Mouse (Mus musculus) ovary, postnatal 36 days (tissue): ENCODE data around the gene Ggt5.

ENCODE experiments used
- DNase-seq: peaks from one replicate; pipeline ENCODE4 v3.0.0; 2022; ENCODE audit warnings: low spot score, mixed read lengths

The Ggt5 gene

GRCm38 (mm10) chr10:75625920-75626319 is 36.8 kb downstream of the Ggt5 start:
- no peak for DNase-seq

GRCm38 (mm10) chr10:75626991-75627390 is 37.9 kb downstream of the Ggt5 start:
- no peak for DNase-seq

GRCm38 (mm10) chr10:75627490-75627889 is 38.4 kb downstream of the Ggt5 start:
- peak; percentile 78 for DNase-seq

- DNase-seq = no peak
These were observed 43.5 kb downstream of the Ggt5 start for GRCm38 (mm10) chr10:75632633-75633032.

GRCm38 (mm10) chr10:75633048-75633447 is 43.9 kb downstream of the Ggt5 start:
- DNase-seq = no peak

- no peak for DNase-seq
These were observed 44.5 kb downstream of the Ggt5 start for GRCm38 (mm10) chr10:75633576-75634139.

- no peak for DNase-seq
These were observed 45.5 kb downstream of the Ggt5 start for GRCm38 (mm10) chr10:75634610-75635009.

GRCm38 (mm10) chr10:75635019-75635692 is 46.0 kb downstream of the Ggt5 start:
- DNase-seq = no peak

- peak; percentile 82 for DNase-seq
These were observed 46.5 kb downstream of the Ggt5 start for GRCm38 (mm10) chr10:75635693-75636055.

- DNase-seq = no peak
These were observed 47.1 kb downstream of the Ggt5 start for GRCm38 (mm10) chr10:75636084-75636786.

GRCm38 (mm10) chr10:75637711-75638110 is 48.6 kb downstream of the Ggt5 start:
- DNase-seq = no peak

GRCm38 (mm10) chr10:75641721-75642222 is 52.6 kb downstream of the Ggt5 start:
- no peak for DNase-seq

GRCm38 (mm10) chr10:75642436-75642835 is 53.3 kb downstream of the Ggt5 start:
- DNase-seq = no peak

GRCm38 (mm10) chr10:75642891-75643290 is 53.8 kb downstream of the Ggt5 start:
- DNase-seq = no peak

- peak; percentile 55 for DNase-seq
These were observed 54.7 kb downstream of the Ggt5 start, which contains the start of gene Susd2 for GRCm38 (mm10) chr10:75643741-75644343. Gene Susd2 (minus strand): TSS chr10:75644008.

- no peak for DNase-seq
These were observed 56.5 kb downstream of the Ggt5 start for GRCm38 (mm10) chr10:75645616-75646015.

- no peak for DNase-seq
These were observed 57.3 kb downstream of the Ggt5 start for GRCm38 (mm10) chr10:75646406-75646805.

- DNase-seq = peak; percentile 32
These were observed 58.2 kb downstream of the Ggt5 start for GRCm38 (mm10) chr10:75647362-75647761.

- DNase-seq = no peak
These were observed 59.0 kb downstream of the Ggt5 start for GRCm38 (mm10) chr10:75648091-75648490.

- no peak for DNase-seq
These were observed 59.9 kb downstream of the Ggt5 start for GRCm38 (mm10) chr10:75649001-75649400.

- no peak for DNase-seq
These were observed 60.4 kb downstream of the Ggt5 start for GRCm38 (mm10) chr10:75649406-75649995.

GRCm38 (mm10) chr10:75650306-75650902 is 61.3 kb downstream of the Ggt5 start:
- no peak for DNase-seq
